Mouse (Mus musculus) lung, adult 2 months (tissue): ENCODE measurements at regions not wholly inside any gene's neighbourhood (a gene's known extent, or its start where the extent isn't known, plus 50 kb on each side); places are given as distances from the start of the nearest gene placed in this dataset.

Source experiments
- DNase-seq: peaks from one replicate; pipeline ENCODE4 v3.0.0; 2022
- H3K4me1 ChIP-seq: fragments of 200-500 bp; 2 replicates; pipeline ENCODE4 v1.6.1; 2011; ENCODE audit warnings: low read length; ENCODE audit not compliant: control insufficient read depth, insufficient read depth
- H3K4me3 ChIP-seq: fragments of 200-500 bp; replicated peaks from 2 replicates; pipeline ENCODE3; 2011; ENCODE audit warnings: low read depth, mild to moderate bottlenecking, control low read depth, low read length; ENCODE audit errors: extremely low read depth
- CTCF ChIP-seq: fragments of 200-500 bp; IDR thresholded peaks from 2 replicates; pipeline ENCODE4 v1.5.1; 2011; ENCODE audit warnings: mild to moderate bottlenecking, low read length, control low read depth; ENCODE audit not compliant: insufficient read depth
- POLR2A ChIP-seq: fragments of 200-500 bp; IDR thresholded peaks from 2 replicates; pipeline ENCODE4 v1.6.1; 2011; ENCODE audit warnings: low read depth, mild to moderate bottlenecking, control low read depth, low read length, borderline replicate concordance; ENCODE audit errors: extremely low read depth
- WGBS: fragments of 180-500 bp; shearing (Covaris S2); methylation state at CpG from one replicate; pipeline ENCODE4 v1.1.7; 2018; 5-methylcytosine and 5-hydroxymethylcytosine counted together

GRCm38 (mm10) chr15:56108313-56108712 is 1369.1 kb downstream of the Slc22a22 start:
- Histone ChIP-seq H3K4me3 (no peak overlapping the region), H3K4me1 (no peaks in the 10 kb centered on the region)
- no peak for DNase-seq
- TF ChIP-seq CTCF (no peak), POLR2A (no peak)
- 49% methylated on average over 2 of the region's 2 CpGs for WGBS

GRCm38 (mm10) chr15:56107719-56108118 is 1369.7 kb downstream of the Slc22a22 start:
- 54% methylated on average over 4 of the region's 4 CpGs for WGBS
- no peak for DNase-seq
- no peak for TF ChIP-seq POLR2A
- TF ChIP-seq CTCF: no peak
- no peak overlapping the region for H3K4me3 ChIP-seq
- no peaks in the 10 kb centered on the region for H3K4me1 ChIP-seq

- no peak for DNase-seq
- no peak for TF ChIP-seq CTCF
- no peaks in the 10 kb centered on the region for H3K4me1 ChIP-seq
- no peak overlapping the region for H3K4me3 ChIP-seq
- WGBS: 91% methylated on average over 3 of the region's 3 CpGs
These were observed 1377.2 kb downstream of the Slc22a22 start for GRCm38 (mm10) chr15:56100133-56100735.

GRCm38 (mm10) chr15:56077838-56078567 is 1399.4 kb downstream of the Slc22a22 start:
- DNase-seq: no peak
- no peaks in the 10 kb centered on the region for H3K4me1 ChIP-seq
- 72% methylated on average over 11 of the region's 11 CpGs for WGBS
- H3K4me3 ChIP-seq: no peak overlapping the region
- TF ChIP-seq POLR2A (no peak), CTCF (no peak)

- TF ChIP-seq POLR2A (no peak), CTCF (no peak)
- Histone ChIP-seq H3K4me1 (no peaks in the 10 kb centered on the region), H3K4me3 (no peak overlapping the region)
- WGBS: 35% methylated on average over 1 of the region's 1 CpGs
- DNase-seq: no peak
These were observed 1400.3 kb downstream of the Slc22a22 start for GRCm38 (mm10) chr15:56077081-56077480.

GRCm38 (mm10) chr15:56076680-56077079 is 1400.7 kb downstream of the Slc22a22 start:
- H3K4me3 ChIP-seq: no peak overlapping the region
- no peaks in the 10 kb centered on the region for H3K4me1 ChIP-seq
- no peak for DNase-seq
- TF ChIP-seq CTCF (no peak), POLR2A (no peak)
- 96% methylated on average over 1 of the region's 1 CpGs for WGBS

GRCm38 (mm10) chr15:56069511-56069910 is 1407.9 kb downstream of the Slc22a22 start:
- no peak for DNase-seq
- no peaks in the 10 kb centered on the region for H3K4me1 ChIP-seq
- no peak overlapping the region for H3K4me3 ChIP-seq
- 70% methylated on average over 2 of the region's 2 CpGs for WGBS
- TF ChIP-seq CTCF: no peak
- TF ChIP-seq POLR2A: no peak

GRCm38 (mm10) chr15:56067214-56067613 is 1410.2 kb downstream of the Slc22a22 start:
- DNase-seq: no peak
- H3K4me3 ChIP-seq: no peak overlapping the region
- TF ChIP-seq POLR2A: no peak
- TF ChIP-seq CTCF: no peak
- no peaks in the 10 kb centered on the region for H3K4me1 ChIP-seq
- 42% methylated on average over 3 of the region's 3 CpGs for WGBS

GRCm38 (mm10) chr15:56066540-56066939 is 1410.9 kb downstream of the Slc22a22 start:
- no peak overlapping the region for H3K4me3 ChIP-seq
- no peak for DNase-seq
- 66% methylated on average over 4 of the region's 4 CpGs for WGBS
- no peaks in the 10 kb centered on the region for H3K4me1 ChIP-seq
- TF ChIP-seq POLR2A: no peak
- TF ChIP-seq CTCF: no peak
